In genomic region chr2:131527061-131527460, GRCm38 (mm10) we compare ENCODE assay signal across 10 mouse cellular contexts. TPM values are rescaled to one million over a fixed set of nuclear protein-coding genes. Genes with fewer than 3 reads are reported as not detected.
A peak's percentile ranks its signal among the peaks of the same experiment; 100 is the strongest.
DNase-seq lines count a peak whose midpoint lies in the region; ATAC-seq and TF ChIP-seq lines count a peak whose summit lies in the region.
"Had no signal": no experiment of that assay in that cellular context is flagged by ENCODE, and none has a peak within 500 bp of the region (broad histone marks: within the 10 kb centered on the region; RNA-seq: fewer than 3 reads in every experiment).

No protein-coding gene starts in this region.

- H3K4me1 ChIP-seq in midbrain, embryonic 14.5 days (ENCODE audit: control insufficient read depth, insufficient read depth, low read length) = no peaks in the 10 kb centered on the region
- no peaks in the 10 kb centered on the region for H3K4me1 ChIP-seq in midbrain, embryonic 15.5 days
- H3K4me1 ChIP-seq in embryonic facial prominence, embryonic 10.5 days = 0 out of 2 replicates have a peak, but pooled peaks cover 4% of the 10 kb centered on the region
- H3K4me1 ChIP-seq in small intestine, adult 2 months (ENCODE audit: control insufficient read depth, insufficient read depth, insufficient read length, low read length) = no peaks in the 10 kb centered on the region

- H3K36me3 ChIP-seq in midbrain, embryonic 14.5 days (ENCODE audit: control insufficient read depth, insufficient read depth, low read length) = peaks cover 23% of the 10 kb centered on the region; the same call in 1 of the 2 replicates
- no peaks in the 10 kb centered on the region for H3K36me3 ChIP-seq in midbrain, embryonic 15.5 days (replicated peaks)
- no peaks in the 10 kb centered on the region for H3K36me3 ChIP-seq in embryonic facial prominence, embryonic 10.5 days (replicated peaks)
- no peaks in the 10 kb centered on the region for H3K36me3 ChIP-seq in small intestine, adult 2 months (ENCODE audit: control insufficient read depth, insufficient read depth, low read length)
- H3K36me3 ChIP-seq: G1E had no signal

- peak; percentile 54 to 59 for DNase-seq in cerebellum, postnatal 10 days
- DNase-seq in cerebellum, adult 8-10 months = no peak
- peak; percentile 53 for DNase-seq in midbrain, embryonic 14.5 days
- peak; percentile 38 for DNase-seq in embryonic facial prominence, embryonic 10.5 days (ENCODE audit: low spot score)
- DNase-seq in heart, adult 9 months (ENCODE audit: low spot score in 2 of 2) = no peak
- no peak for DNase-seq in layer of hippocampus, adult 18-20 months (ENCODE audit: low spot score in 2 of 2)

- TF ChIP-seq POLR2A in small intestine, adult 2 months (IDR thresholded peaks at IDR 0.05; ENCODE audit: low read depth, low read length) = no peak

- WGBS in midbrain, embryonic 14.5 days = 54% methylated on average over 3 of the region's 3 CpGs
- WGBS in midbrain, embryonic 15.5 days = 37% methylated on average over 3 of the region's 3 CpGs
- WGBS in embryonic facial prominence, embryonic 10.5 days = 51% methylated on average over 3 of the region's 3 CpGs
- 49% methylated on average over 3 of the region's 3 CpGs for WGBS in small intestine, adult 2 months

- no peak overlapping the region for H3K4me2 ChIP-seq in midbrain, embryonic 14.5 days (ENCODE audit: low read length)
- no peak overlapping the region for H3K4me2 ChIP-seq in midbrain, embryonic 15.5 days
- H3K4me2 ChIP-seq: heart, embryonic 15.5 days had no signal

- H3K27me3 ChIP-seq in midbrain, embryonic 14.5 days (ENCODE audit: control insufficient read depth, insufficient read depth, low read length) = no peaks in the 10 kb centered on the region
- H3K27me3 ChIP-seq in midbrain, embryonic 15.5 days (replicated peaks) = no peaks in the 10 kb centered on the region
- H3K27me3 ChIP-seq in embryonic facial prominence, embryonic 10.5 days (replicated peaks; ENCODE audit: low read depth, poor library complexity, severe bottlenecking) = 0 out of 2 replicates have a peak, but pooled peaks cover 4% of the 10 kb centered on the region
- no peaks in the 10 kb centered on the region for H3K27me3 ChIP-seq in small intestine, adult 2 months (ENCODE audit: control insufficient read depth, insufficient read depth, low read length)

- ATAC-seq in midbrain, embryonic 14.5 days (ENCODE audit: low FRiP score, low TSS enrichment) = no peak
- no peak for ATAC-seq in midbrain, embryonic 15.5 days (replicated peaks)

- H3K9ac ChIP-seq in midbrain, embryonic 14.5 days (replicated peaks; ENCODE audit: low read length) = no peak overlapping the region
- H3K9ac ChIP-seq in midbrain, embryonic 15.5 days = no peak overlapping the region
- H3K9ac ChIP-seq: heart, embryonic 15.5 days had no signal

- no peak overlapping the region for H3K4me3 ChIP-seq in midbrain, embryonic 14.5 days (replicated peaks; ENCODE audit: low read depth, low read length)
- H3K4me3 ChIP-seq in midbrain, embryonic 15.5 days = no peak overlapping the region
- H3K4me3 ChIP-seq in embryonic facial prominence, embryonic 10.5 days = no peak overlapping the region
- H3K4me3 ChIP-seq in small intestine, adult 2 months (ENCODE audit: low read depth, low read length) = no peak overlapping the region
- H3K4me3 ChIP-seq: heart, embryonic 15.5 days had no signal

- peak; percentile 53; the same call in 1 of the 2 replicates for TF ChIP-seq CTCF in small intestine, adult 2 months (IDR thresholded peaks at IDR 0.05; ENCODE audit: extremely low read depth, insufficient read length, insufficient replicate concordance, low read depth, low read length)

- no peak overlapping the region for H3K27ac ChIP-seq in midbrain, embryonic 14.5 days (replicated peaks; ENCODE audit: low read depth, low read length)
- H3K27ac ChIP-seq in midbrain, embryonic 15.5 days = no peak overlapping the region
- H3K27ac ChIP-seq in embryonic facial prominence, embryonic 10.5 days (replicated peaks) = no peak overlapping the region
- no peak overlapping the region for H3K27ac ChIP-seq in small intestine, adult 2 months (ENCODE audit: insufficient read depth, low read depth, low read length)
- H3K27ac ChIP-seq: heart, embryonic 15.5 days had no signal

- H3K9me3 ChIP-seq in midbrain, embryonic 14.5 days (ENCODE audit: control insufficient read depth, low read length) = no peaks in the 10 kb centered on the region
- H3K9me3 ChIP-seq in midbrain, embryonic 15.5 days = no peaks in the 10 kb centered on the region
- H3K9me3 ChIP-seq in embryonic facial prominence, embryonic 10.5 days = no peaks in the 10 kb centered on the region
- H3K9me3 ChIP-seq: G1E; heart, embryonic 15.5 days had no signal

RNA-seq across cellular contexts. Expression of gene Adra1d, which starts 35.0 kb away (rescaled TPM):
- not detected in 2 replicates for polyA plus RNA-seq in midbrain, embryonic 14.5 days (2014; fragmentation: Nextera tagmentation; extraction: Ambion mirVana)
- polyA plus RNA-seq in midbrain, embryonic 15.5 days (2015; fragmentation: Nextera tagmentation; extraction: Ambion mirVana) = 0.19 TPM in 1 of 2 replicates, not detected in the other
- polyA plus RNA-seq in embryonic facial prominence, embryonic 10.5 days (2016; fragmentation: Nextera tagmentation; extraction: Ambion mirVana) = 0.08 TPM in 1 of 2 replicates, not detected in the other
- 0.20 and 0.58 TPM in 2 replicates for polyA plus RNA-seq in small intestine, adult 2 months (2012; rRNA removed)
- 100 to 1,000 TPM in 1 of 2 experiments, 10 to 100 TPM in 1; 89.7 to 102 TPM for total RNA-seq in layer of hippocampus, adult 18-20 months (2021)
- total RNA-seq: G1E had no signal
- polyA plus RNA-seq: G1E had no signal

RNA-seq across cellular contexts. Expression of gene Smox, which starts 35.8 kb away (rescaled TPM):
- polyA plus RNA-seq in midbrain, embryonic 14.5 days (2014; fragmentation: Nextera tagmentation; extraction: Ambion mirVana) = 31.4 and 37.7 TPM in 2 replicates
- polyA plus RNA-seq in midbrain, embryonic 15.5 days (2015; fragmentation: Nextera tagmentation; extraction: Ambion mirVana) = 49.0 and 50.7 TPM in 2 replicates
- polyA plus RNA-seq in embryonic facial prominence, embryonic 10.5 days (2016; fragmentation: Nextera tagmentation; extraction: Ambion mirVana) = 36.0 and 42.0 TPM in 2 replicates
- 14.1 and 28.7 TPM in 2 replicates for polyA plus RNA-seq in small intestine, adult 2 months (2012; rRNA removed)
- 10 to 100 TPM; 77.1 to 86.9 TPM for total RNA-seq in layer of hippocampus, adult 18-20 months (2021)

Comparison
In these comparisons a context has a peak if more than half of its experiments do, and no peak if none do; other contexts are left out.
1. DNase-seq: peak in cerebellum, postnatal 10 days (2 of 2), midbrain, embryonic 14.5 days (single experiment) and embryonic facial prominence, embryonic 10.5 days (single experiment); none in cerebellum, adult 8-10 months (single experiment), heart, adult 9 months (0 of 2) and layer of hippocampus, adult 18-20 months (0 of 2).